Mouse (Mus musculus) heart, adult 11 months (tissue): ENCODE measurements around the gene Nprl2.

Experiments
- DNase-seq: peaks from one replicate; pipeline ENCODE4 v3.0.0; 2022

The Nprl2 gene

GRCm38 (mm10) chr9:107538231-107538630, 3.8 kb upstream of the Nprl2 start:
- DNase-seq, result peak; percentile 90

DNA sequence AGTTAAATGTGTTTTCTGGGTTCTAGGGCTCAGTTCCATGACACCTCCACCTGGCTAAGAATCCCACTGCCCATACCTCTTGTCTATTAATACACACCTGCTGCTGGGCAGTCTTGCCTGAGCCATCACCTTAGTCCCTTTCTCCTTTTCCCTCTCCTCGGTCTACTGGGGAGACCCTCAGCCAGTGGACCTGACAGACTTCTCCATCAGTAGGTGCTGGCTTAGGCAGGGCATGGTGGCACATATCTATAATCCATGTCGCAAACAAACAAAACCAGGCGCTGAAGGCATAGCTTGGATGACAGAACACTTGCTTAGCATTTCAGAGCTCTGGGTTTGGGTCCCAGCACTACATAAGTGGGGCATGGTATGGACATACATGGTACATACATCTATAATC, 3.3 kb upstream of the Nprl2 start:
- DNase-seq, result peak; percentile 92

GRCm38 (mm10) chr9:107539940-107540339, 2.1 kb upstream of the Nprl2 start:
- peak; percentile 92 for DNase-seq

DNA sequence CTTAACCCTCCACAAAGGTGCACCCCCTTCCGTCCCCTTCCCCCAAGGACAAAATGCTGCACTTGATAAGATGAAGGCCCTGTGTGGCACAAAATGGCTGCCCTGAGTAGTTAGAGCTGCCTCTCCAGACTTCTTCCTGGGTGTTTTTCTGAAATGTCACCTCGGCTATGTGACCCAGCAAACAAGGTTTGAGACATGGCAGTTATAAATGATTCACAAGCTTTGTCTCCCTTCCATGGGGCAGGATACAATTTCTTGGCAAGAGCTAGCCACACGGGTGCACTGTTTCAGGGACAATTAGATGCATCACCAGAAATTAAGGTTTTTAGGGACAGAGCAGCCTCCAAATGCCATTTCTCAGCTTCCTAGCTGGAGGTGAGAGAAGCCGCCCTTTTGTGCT, 1.6 kb upstream of the Nprl2 start:
- peak; percentile 89 for DNase-seq

GRCm38 (mm10) chr9:107541005-107541404, 1.0 kb upstream of the Nprl2 start:
- peak; percentile 93 for DNase-seq

GRCm38 (mm10) chr9:107542352-107542686, 293 bp downstream of the Nprl2 start:
- no peak for DNase-seq

DNA sequence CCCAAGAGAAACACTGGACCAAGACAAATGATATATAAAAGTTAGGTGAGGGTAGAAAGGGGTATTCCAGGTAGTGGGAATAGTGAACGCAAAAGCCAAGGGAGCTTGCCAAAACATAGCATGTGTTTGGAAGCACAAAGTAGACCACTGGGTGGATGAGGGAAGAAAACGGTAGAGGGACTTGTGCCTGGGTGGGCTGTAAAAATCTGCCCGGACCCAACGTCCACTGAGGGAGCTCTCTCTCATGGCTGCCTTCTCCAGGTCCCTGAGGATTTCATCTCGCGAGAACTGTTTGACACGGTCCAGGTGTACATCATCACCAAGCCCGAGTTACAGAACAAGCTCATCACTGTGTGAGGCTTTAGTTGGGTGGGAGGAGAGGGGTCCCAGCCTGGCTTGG, 695 bp downstream of the Nprl2 start:
- peak; percentile 92 for DNase-seq

DNA sequence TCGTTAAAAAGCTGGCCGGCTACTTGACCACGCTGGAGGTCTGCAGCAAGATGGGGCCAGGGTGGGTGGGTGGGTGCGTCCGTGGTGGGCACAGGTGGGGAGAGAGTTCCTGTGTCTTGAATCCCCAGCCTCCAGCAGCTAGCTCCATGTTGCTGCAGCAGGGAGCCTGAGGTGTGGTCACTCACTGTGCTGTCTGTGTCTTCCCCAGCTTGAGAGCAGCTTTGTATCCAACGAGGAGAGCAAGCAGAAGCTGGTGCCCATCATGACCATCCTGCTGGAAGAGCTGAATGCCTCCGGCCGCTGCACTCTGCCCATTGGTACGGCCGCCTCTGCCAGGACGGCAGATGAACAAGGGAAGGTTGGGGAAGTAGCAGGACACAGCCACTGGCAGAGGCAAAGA, 1.3 kb downstream of the Nprl2 start:
- DNase-seq, result no peak

- peak; percentile 92 for DNase-seq
Measured at GRCm38 (mm10) chr9:107544196-107544700, 2.2 kb downstream of the Nprl2 start.

DNA sequence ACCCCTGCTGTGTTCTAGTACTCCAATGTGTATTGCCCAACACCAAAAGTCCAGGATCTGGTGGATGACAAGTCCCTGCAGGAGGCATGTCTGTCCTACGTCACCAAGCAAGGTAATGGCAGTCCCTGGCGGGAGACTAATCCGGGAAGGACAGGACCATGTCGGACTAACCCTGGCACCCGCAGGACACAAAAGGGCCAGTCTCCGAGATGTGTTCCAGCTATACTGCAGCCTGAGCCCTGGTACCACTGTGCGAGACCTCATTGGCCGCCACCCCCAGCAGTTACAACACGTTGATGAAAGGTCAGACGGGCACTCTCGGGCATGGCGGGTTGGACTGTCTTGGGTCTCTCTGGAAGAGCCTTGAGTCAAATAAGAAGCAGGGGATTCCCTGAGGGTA, 2.7 kb downstream of the Nprl2 start:
- peak; percentile 92 for DNase-seq

DNA sequence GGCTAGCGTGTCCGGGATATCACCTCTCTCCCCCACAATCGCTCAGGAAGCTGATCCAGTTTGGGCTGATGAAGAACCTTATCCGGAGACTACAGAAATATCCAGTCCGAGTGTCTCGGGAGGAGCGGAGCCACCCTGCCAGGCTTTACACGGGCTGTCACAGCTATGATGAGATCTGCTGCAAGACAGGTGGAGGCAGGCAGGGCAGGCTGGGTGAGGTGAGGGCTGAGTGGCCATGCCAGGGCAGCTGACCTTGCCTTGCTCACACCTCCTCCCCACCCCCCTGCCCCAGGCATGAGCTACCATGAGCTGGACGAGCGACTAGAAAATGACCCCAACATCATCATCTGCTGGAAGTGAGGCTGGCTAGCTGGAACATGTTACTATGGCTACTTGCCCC, 3.2 kb downstream of the Nprl2 start:
- peak; percentile 95 for DNase-seq

DNA sequence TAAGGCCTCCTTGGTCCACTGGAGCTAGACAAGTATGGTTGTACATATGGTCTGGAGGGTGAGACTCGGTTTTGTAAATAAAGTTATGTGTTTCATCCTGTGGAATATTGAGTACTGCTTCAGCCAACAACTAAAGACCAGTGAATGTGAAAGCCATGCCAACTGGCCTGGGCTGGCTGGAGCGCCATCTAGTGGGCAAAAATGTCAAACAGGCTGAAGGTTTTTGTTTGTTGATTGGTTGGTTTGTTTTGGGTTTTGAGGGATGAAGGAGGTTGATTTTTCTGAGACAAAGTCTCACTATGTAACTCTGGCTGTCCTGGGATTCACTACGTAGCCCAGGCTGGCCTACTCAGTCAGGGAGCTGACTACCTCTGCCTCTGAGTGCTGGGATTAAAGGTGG, 3.6 kb downstream of the Nprl2 start:
- DNase-seq, result peak; percentile 96

- peak; percentile 99 for DNase-seq
Measured at GRCm38 (mm10) chr9:107547026-107547425, 5.0 kb downstream of the Nprl2 start, which contains the start of gene Zmynd10. Gene Zmynd10, plus strand, starts transcription at chr9:107547298.

DNA sequence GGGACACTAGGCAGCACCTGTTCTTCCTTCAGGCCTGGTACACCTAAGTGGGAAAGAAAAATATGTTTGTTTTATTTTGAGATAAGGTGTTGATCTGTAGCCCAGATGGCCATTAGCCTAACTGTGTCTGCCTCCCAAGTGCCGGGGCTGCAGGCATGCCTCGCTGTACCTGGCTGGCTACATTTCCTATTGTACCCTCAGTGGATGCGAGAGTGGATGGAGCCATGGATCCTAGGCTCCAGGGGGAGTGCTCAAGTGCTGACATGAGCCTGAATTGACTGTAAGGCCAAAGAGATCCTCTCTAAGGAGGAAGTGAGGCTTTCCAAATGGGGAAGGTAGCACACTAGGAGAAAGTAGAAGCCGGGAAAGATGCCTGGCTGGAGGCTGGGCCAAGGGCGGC, 5.9 kb downstream of the Nprl2 start:
- DNase-seq, result peak; percentile 91

- peak; percentile 92 for DNase-seq
Measured at GRCm38 (mm10) chr9:107548820-107549219, 6.8 kb downstream of the Nprl2 start.

DNA sequence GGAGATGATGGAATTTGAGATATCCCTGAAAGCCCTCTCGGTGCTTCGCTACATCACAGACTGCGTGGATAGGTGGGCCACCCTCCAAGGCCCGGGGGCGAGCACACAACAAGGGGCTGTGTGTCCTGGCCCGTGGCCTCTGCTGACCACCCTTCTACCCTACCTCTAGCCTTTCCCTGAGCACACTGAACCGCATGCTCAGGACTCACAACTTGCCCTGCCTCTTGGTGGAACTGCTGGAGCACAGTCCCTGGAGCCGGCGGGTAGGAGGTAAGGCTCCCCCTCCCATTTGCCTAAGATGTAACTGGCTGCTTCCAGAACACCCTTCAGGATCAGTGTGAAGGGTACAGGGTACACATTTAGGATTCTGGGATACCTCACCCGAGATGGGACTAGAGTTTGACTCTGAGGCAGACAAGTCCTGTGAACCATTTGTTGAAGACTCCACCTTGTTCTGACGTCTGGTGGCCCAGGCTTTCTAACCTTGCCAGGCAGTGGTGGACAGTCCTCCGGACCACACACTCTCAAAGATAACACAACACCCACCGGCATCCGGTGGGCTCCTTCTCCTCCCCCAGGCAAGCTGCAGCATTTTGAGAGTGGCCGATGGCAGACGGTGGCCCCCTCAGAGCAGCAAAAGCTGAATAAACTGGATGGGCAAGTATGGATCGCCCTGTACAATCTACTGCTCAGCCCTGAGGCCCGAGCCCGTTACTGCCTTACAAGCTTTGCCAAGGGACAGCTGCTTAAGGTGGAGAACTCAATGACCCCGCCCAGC, 7.5 kb downstream of the Nprl2 start:
- peak; percentile 94 for DNase-seq

DNA sequence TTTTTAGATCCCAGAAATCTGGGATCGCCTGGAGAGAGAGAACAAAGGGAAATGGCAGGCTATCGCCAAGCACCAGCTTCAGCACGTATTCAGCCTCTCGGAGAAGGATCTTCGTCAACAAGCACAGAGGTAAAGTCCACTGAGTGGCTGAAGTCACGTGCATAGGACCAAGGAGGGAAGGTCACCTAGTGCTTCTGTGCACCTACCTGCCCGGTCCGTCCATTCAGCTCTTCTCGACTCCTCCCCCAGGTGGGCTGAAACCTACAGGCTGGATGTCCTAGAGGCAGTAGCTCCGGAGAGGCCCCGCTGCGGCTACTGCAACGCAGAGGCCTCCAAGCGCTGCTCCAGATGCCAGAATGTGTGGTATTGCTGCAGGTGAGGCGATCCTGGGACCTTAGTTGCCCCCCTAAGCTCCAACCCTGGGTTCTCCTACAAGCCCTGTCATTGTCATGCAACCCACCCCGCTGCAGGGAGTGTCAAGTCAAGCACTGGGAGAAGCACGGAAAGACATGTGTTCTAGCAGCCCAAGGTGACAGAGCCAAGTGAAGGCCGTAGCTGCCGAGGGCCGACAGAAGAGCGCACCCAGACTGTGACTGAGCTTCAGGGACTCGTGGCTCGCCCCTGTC, 8.6 kb downstream of the Nprl2 start:
- peak; percentile 96 for DNase-seq

- DNase-seq, result peak; percentile 98
Measured at GRCm38 (mm10) chr9:107551117-107551889, 9.3 kb downstream of the Nprl2 start, which contains the start of gene Rassf1. Gene Rassf1, plus strand, starts transcription at chr9:107551555.

DNA sequence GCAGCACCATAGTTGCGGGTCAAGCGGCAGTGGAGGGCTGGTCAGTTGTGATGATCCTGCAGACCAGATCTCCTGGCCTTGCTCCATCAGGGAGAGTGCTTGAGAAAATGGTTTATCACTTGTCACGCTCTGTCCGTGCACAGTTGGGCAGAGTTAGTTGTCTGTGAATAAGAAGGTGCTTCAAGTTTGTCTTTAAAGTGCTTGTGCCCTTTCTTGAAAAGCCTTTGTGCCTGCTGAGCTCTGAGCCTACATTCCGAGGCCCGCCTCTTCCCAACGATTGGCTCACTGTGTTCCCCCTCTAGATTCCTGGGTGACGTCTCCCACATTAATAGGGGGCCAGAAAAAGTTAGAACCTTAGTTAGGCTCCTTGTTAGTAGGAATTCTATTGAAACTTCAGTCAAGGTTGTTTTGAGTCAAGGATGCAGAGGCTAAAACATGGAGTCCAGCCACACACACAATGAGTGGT, 9.9 kb downstream of the Nprl2 start:
- DNase-seq, result no peak

GRCm38 (mm10) chr9:107552690-107553393, 10.8 kb downstream of the Nprl2 start:
- peak; percentile 94 for DNase-seq

- peak; percentile 95 for DNase-seq
Measured at GRCm38 (mm10) chr9:107553541-107554318, 11.7 kb downstream of the Nprl2 start.

GRCm38 (mm10) chr9:107554319-107554825, 12.3 kb downstream of the Nprl2 start:
- peak; percentile 100 for DNase-seq
